Mouse (Mus musculus): ENCODE results near the gene Vmn1r27. TPM values are rescaled to one million over a fixed set of nuclear protein-coding genes. Genes with fewer than 3 reads are reported as not detected.

The Vmn1r27 gene
- polyA plus RNA-seq (2012; rRNA removed; ENCODE audit: low replicate concordance) = not detected in 2 replicates

GRCm38 (mm10) chr6:58218721-58219120 lies at the start of gene Vmn1r27:
Vmn1r27 (minus strand) TSS chr6:58218821.

GRCm38 (mm10) chr6:58261737-58262136 lies 43.1 kb upstream of the Vmn1r27 start, which contains the start of gene Vmn1r28:
Vmn1r28 (plus strand) TSS chr6:58262037.

Other genes with a start within 250 kb of the Vmn1r27 start
- not detected in 2 replicates for gene Vmn1r25, start 238.0 kb downstream of the Vmn1r27 start, polyA plus RNA-seq (2012; rRNA removed; ENCODE audit: low replicate concordance)
- not detected in 2 replicates for gene Vmn1r26, start 203.7 kb downstream of the Vmn1r27 start, polyA plus RNA-seq (2012; rRNA removed; ENCODE audit: low replicate concordance)
- gene Vmn1r28, start 43.2 kb upstream of the Vmn1r27 start, polyA plus RNA-seq (2012; rRNA removed; ENCODE audit: low replicate concordance) = not detected in 2 replicates
- not detected in 2 replicates for gene Vmn1r29, start 82.7 kb upstream of the Vmn1r27 start, polyA plus RNA-seq (2012; rRNA removed; ENCODE audit: low replicate concordance)
- not detected in 2 replicates for gene Vmn1r30, start 224.6 kb upstream of the Vmn1r27 start, polyA plus RNA-seq (2012; rRNA removed; ENCODE audit: low replicate concordance)

Measured in mammary gland, adult 2 months (tissue).